Mouse (Mus musculus) embryonic fibroblast, embryonic 13.5 days (primary cell): ENCODE data around the gene Mitd1. TPM values are rescaled to one million over a fixed set of nuclear protein-coding genes. Genes with fewer than 3 reads are reported as not detected.

Experiments
- H3K27ac ChIP-seq: 2 replicates; pipeline ENCODE4 v1.5.1; 2012; ENCODE audit warnings: low read length, control low read depth, inconsistent platforms; ENCODE audit not compliant: insufficient read depth
- H3K4me1 ChIP-seq: 2 replicates; pipeline ENCODE4 v1.6.1; 2011; ENCODE audit warnings: low read length; ENCODE audit not compliant: control insufficient read depth, insufficient read depth
- H3K4me3 ChIP-seq: 2 replicates; pipeline ENCODE4 v1.5.1; 2011; ENCODE audit warnings: mild to moderate bottlenecking, control low read depth, low read length; ENCODE audit not compliant: insufficient read depth
- CTCF ChIP-seq: IDR thresholded peaks from 2 replicates; pipeline ENCODE4 v1.5.1; 2011; ENCODE audit warnings: mild to moderate bottlenecking, control low read depth, low read length, moderate library complexity, borderline replicate concordance; ENCODE audit not compliant: insufficient read depth
- POLR2A ChIP-seq: IDR thresholded peaks from 2 replicates; pipeline ENCODE4 v1.6.1; 2011; ENCODE audit warnings: low read depth, mild to moderate bottlenecking, control low read depth, low read length, moderate library complexity
- polyA plus RNA-seq: library from polyadenylated mRNA; stranded (reverse); fragments of >200 nt; gene quantifications from 2 replicates; pipeline ENCODE4 v1.2.4, GENCODE M21; 2011; ENCODE audit warnings: low read depth; ENCODE audit not compliant: missing spikeins, insufficient read length

Mitd1 gene
- polyA plus RNA-seq, result 28.4 and 29.2 TPM in 2 replicates

DNA sequence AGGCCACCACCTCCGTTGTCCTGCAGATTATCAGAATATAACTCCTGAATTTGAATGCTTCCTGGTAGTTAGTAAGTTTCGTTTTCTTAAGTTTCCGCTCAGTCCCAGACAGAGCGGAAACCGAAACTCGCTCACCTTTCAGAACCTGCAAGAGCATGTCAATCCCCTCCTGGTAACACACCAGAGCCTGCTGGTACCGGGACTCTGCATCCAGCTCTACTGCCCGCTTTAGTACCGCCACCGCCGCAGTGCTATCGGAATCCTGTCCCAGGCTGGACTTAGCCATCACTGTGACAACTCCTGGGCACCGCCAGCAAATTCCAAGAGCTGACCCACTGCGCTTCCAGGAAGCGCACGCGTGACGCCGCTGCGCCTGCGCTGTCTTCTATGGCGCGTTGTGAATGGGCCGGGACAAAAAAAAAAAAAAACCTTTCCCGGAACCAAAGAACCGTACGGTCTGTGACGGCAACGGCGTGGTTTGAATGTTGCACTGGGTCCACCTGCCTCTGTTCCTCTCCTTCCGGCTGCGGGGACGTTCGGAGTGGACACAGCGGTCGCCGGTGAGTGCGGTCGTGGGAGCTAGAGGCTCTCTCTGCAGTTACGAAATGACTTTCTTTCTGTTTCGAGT lies at the start of gene Mitd1, which contains the start of gene Mrpl30:
TSS of gene Mitd1 (minus strand) at position 387 of the 628 bp plus-strand sequence.
TSS of gene Mrpl30 (plus strand) at position 453 of the 628 bp plus-strand sequence.
- H3K27ac ChIP-seq, result peak within 1 kb of the TSS; percentile 68
- peak within 1 kb of the TSS; percentile 85 for H3K4me3 ChIP-seq
- peaks cover 12% of the 10 kb centered on the region for H3K4me1 ChIP-seq
- TF ChIP-seq POLR2A (peak; percentile 79), CTCF (no peak)

DNA sequence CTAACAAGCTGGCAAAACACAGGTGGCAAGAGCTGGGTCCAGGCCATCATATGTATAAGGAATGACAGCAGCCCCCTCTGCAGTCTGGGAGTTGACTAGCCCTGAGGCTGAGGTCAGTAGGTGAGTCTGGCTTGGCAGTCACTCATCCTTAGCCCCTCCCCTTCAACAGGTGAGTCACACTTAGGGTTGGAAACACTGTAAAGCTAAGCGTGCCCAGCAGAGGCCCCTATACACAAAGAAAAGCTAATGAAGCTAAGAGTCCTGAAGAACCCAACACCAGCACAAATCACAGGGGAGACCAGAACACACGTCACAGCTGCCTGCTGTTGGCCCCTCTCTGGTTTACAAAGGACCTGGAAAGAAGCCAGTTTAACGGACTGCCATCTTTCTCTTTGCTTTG lies 41.6 kb upstream of the Mitd1 start:
- Histone ChIP-seq H3K27ac (no peak overlapping the region), H3K4me3 (no peak overlapping the region), H3K4me1 (no peaks in the 10 kb centered on the region)
- TF ChIP-seq POLR2A (no peak), CTCF (no peak)

DNA sequence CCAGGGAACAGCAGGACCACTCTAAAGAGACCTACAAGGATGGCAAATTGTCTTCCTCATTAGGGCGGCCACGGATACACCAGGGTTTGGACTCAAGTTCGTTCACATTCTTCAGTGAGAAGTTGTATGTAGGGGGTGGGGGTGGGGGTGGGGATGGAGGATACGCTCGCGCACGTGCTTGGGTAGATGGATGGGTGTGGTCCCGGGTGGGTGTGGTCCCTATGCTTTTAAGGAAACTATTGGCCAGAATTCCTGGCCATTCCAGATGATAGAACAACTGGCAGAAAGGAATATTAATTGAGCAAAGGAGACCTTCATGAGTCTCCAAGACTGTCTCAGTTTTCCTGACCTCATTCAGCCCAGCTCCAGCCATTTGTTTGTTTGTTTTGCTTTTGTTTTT lies 35.8 kb upstream of the Mitd1 start:
- TF ChIP-seq POLR2A, result no peak
- no peak for TF ChIP-seq CTCF
- no peak overlapping the region for H3K4me3 ChIP-seq
- H3K27ac ChIP-seq, result no peak overlapping the region
- no peaks in the 10 kb centered on the region for H3K4me1 ChIP-seq

DNA sequence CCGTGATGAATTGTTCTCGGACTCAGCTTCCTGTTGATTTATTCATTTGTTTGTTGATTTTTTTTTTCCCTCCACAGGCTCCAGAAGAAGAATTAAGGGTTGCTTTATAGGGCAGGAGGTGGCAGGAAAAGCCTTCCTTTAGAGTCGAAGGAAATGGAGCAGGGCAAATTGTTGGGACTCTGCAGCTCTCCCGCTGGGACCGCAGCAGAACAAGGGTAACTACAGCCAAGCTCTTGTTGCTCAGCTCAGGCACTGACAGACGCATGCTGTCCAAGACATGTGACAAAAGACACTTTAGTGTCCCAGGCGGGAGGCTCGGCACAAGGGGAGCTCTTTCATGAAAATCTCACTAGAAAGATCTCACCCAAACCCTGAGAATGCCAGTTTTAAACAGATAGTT lies 32.3 kb upstream of the Mitd1 start:
- Histone ChIP-seq H3K4me1 (peaks cover 7% of the 10 kb centered on the region), H3K4me3 (no peak overlapping the region), H3K27ac (no peak overlapping the region)
- TF ChIP-seq POLR2A, result no peak
- no peak for TF ChIP-seq CTCF

DNA sequence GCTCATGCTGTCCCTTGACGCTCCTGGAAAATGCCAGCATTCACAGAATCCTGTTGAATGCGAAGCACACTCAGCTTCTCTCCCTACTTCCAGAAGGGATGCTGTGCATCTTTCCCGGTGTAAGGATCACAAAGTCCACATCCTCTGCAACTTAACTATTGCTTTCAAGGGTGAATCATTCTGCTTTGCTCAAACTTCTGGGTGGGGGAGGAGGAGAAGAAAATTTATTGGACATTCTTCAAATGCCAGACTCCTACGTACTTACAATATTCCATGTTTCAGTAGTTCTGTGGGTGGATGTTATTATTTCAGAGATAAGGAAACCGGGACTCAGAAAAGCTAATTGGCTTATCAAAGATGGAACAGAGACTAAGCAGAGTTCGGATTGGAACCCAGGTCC lies 27.9 kb upstream of the Mitd1 start:
- Histone ChIP-seq H3K27ac (peak overlapping the region; percentile 67), H3K4me3 (no peak overlapping the region), H3K4me1 (peaks cover 7% of the 10 kb centered on the region)
- no peak for TF ChIP-seq CTCF
- TF ChIP-seq POLR2A, result no peak

DNA sequence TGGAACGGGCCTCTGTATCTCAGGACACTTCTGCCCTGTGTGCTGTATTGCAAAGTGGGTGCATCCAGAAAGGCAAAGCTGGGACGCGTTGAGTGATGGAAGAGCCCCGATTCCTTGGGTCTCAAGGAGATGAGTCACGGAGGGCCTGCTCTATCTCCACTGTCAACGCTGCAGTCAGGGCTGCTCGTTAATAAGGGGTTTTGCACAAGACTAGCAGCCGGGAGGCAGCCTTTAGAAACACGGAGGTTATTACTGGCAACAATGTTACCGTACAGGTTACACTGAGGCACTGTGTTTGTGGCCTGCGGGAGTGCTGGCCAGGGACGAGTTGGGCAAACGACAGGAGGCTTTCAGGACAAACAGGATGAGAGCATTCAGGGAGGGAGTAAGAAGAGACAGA lies 27.5 kb upstream of the Mitd1 start:
- TF ChIP-seq POLR2A (no peak), CTCF (no peak)
- H3K27ac ChIP-seq, result peak overlapping the region; percentile 66
- no peak overlapping the region for H3K4me3 ChIP-seq
- peaks cover 7% of the 10 kb centered on the region for H3K4me1 ChIP-seq

DNA sequence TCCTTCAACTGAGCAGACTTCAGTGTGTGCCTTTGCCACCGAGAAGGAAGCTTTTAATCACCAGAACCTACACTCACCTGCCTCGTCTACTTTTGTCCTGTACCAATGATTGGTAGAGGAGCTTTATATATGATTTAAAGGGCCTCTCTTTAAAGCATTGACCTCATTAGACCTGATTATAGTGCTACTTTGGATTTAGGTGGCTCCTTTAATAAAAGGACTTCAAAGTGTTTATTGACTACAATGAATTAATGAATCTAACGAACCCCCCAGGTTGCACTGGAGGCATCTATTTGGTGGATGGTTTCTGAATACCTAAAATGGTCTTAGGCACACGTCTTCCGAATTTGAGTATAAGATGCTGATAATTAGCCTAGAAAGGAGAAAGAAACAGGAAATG lies 26.2 kb upstream of the Mitd1 start, which contains the start of gene Lyg2:
TSS of gene Lyg2 (minus strand) at position 101 of the 400 bp plus-strand sequence.
- Histone ChIP-seq H3K4me1 (peaks cover 7% of the 10 kb centered on the region), H3K27ac (no peak within 1 kb of the TSS), H3K4me3 (no peak within 1 kb of the TSS)
- TF ChIP-seq CTCF (no peak), POLR2A (no peak)

DNA sequence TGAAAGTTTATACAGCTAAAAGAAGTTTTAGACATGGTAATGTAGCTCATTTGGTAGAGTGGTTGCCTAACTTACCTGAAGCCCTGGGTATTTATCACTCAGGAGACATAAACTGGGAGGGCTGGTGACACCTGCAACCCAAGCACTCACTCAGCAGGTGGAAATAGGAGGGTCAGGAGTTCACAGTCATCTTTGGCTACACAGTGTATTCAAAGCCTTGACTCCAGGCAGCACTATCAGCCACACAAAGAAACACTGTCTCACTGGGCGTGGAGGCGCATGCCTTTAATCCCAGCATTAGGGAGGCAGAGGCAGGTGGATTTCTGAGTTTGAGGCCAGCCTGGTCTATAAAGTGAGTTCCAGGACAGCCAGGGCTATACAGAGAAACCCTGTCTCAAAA lies 22.5 kb upstream of the Mitd1 start:
- Histone ChIP-seq H3K4me1 (peaks cover 1% of the 10 kb centered on the region), H3K27ac (no peak overlapping the region), H3K4me3 (no peak overlapping the region)
- no peak for TF ChIP-seq CTCF
- no peak for TF ChIP-seq POLR2A

DNA sequence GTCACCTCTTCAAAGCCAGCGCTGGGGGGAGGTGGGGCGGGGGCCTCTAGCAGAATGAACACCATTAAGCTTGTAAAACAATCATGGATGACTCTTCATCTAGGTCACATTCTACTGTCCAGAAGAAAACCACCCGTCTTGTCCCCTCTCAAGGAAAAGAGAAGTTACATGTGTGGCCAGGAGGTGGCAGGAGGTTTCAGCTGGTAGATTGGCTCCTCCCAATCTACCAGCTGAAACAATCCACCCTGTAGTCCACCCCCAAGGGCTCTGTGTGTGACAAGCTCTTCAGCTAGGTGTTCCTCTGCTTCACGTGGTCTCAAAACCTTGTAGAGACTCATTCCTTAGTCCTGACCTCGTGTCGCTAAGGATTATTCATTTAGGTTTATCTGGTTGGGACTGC lies 13.0 kb upstream of the Mitd1 start:
- TF ChIP-seq POLR2A, result no peak
- TF ChIP-seq CTCF, result 0 out of 2 replicates have a peak, but pooled peaks have one; percentile 8
- Histone ChIP-seq H3K27ac (no peak overlapping the region), H3K4me3 (no peak overlapping the region), H3K4me1 (no peaks in the 10 kb centered on the region)

DNA sequence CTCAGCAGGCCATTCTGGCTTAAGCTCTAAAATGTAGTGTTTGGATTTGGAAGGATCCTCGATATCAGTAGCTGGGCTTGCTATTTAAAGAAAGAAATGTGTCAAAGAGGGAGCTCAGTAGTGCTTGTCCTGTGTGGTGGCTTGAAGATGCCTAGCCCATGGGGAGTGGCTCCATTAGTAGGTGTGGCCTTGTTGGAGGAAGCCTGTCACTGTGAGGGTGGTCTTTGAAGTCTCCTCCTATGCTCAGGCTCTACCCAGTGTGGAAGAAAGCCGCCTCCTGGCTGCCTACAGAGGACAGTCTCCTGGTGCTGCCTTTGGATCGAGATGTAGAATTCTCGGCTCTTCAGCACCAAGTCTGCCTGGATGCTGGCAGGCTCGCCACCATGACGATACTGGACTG lies 10.1 kb upstream of the Mitd1 start:
- H3K4me1 ChIP-seq, result no peaks in the 10 kb centered on the region
- H3K4me3 ChIP-seq, result no peak overlapping the region
- H3K27ac ChIP-seq, result no peak overlapping the region
- TF ChIP-seq CTCF (no peak), POLR2A (no peak)

DNA sequence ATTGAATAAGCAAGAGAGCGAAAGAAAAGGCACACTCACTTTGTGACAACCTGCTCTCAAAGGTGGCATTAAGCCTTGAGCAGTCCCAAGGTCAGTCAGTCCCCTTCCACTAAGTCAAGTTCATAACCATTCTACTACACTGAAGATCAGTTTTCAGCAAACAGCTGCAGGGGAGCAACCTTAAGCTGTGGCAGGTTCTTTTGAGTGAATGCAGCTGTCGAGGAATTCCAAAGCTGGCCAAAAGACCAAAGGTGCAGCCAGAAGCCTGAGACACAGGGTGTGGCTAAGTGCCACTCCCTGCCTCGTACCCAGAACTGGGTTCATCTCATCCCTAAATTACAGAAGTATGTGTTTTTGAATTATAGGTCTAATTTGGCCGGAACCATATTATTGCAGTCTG lies 9.6 kb upstream of the Mitd1 start:
- Histone ChIP-seq H3K4me1 (peaks cover 2% of the 10 kb centered on the region; the same call in 1 of the 2 replicates), H3K4me3 (no peak overlapping the region), H3K27ac (no peak overlapping the region)
- no peak for TF ChIP-seq CTCF
- TF ChIP-seq POLR2A, result no peak
